Mouse (Mus musculus) Patski (cell line): ENCODE data around the gene Sh3d21. TPM values are rescaled to one million over a fixed set of nuclear protein-coding genes. Genes with fewer than 3 reads are reported as not detected.

ENCODE experiments used
- ATAC-seq: fragments of 100-300 bp; one replicate; pipeline ENCODE4 v1.8.0; 2021
- CTCF ChIA-PET: fragments of 350-600 bp; sonication (Branson Sonifier 250); formaldehyde crosslinking; loops from one replicate; lab custom pipeline; 2022; ENCODE audit warnings: inconsistent platforms; lab: Charles Lee
- POLR2A ChIA-PET: fragments of 350-600 bp; sonication (Branson Sonifier 250); formaldehyde crosslinking; loops from one replicate; lab custom pipeline; 2022; ENCODE audit warnings: antibody characterized with exemption, inconsistent platforms; lab: Charles Lee
- DNase-seq: peaks from one replicate; pipeline ENCODE4 v3.0.0-alpha.2; 2011; ENCODE audit warnings: low read depth, low spot score
- H3K27me3 ChIP-seq: fragments of 371-371 bp; one replicate; pipeline ENCODE4 v1.5.1; 2021
- CTCF ChIP-seq: fragments of 100-300 bp; IDR thresholded peaks from one replicate; pipeline ENCODE4 v1.5.1; 2021
- in situ Hi-C: fragments of 300-500 bp; cut with MboI; formaldehyde crosslinking; loops from 3 replicates; pipeline ENCODE4 v1.11.1; 2018; ENCODE audit warnings: low pct_unique_long_range_greater_than_20kb, mixed read lengths
- polyA plus RNA-seq: library from polyadenylated mRNA; unstranded; gene quantifications from one replicate; pipeline ENCODE4 v1.2.3, GENCODE M21; 2021

Gene Sh3d21
- 0.54 TPM for polyA plus RNA-seq

GRCm38 (mm10) chr4:126163067-126163659 lies at the start of gene Sh3d21:
TSS of gene Sh3d21 (minus strand) at chr4:126163491.
- no peaks in the 10 kb centered on the region for H3K27me3 ChIP-seq
- ATAC-seq: no peak
- TF ChIP-seq CTCF: no peak
- CTCF ChIA-PET: no interaction called here
- DNase-seq: no peak
- POLR2A ChIA-PET: interaction anchor here (1.0 kb wide), 1 partner anchor 11 kb away, joined by 4 read pairs; no protein-coding TSS in a partner anchor
- in situ Hi-C loops: no loop called here

- ChIA-PET CTCF (no interaction called here), POLR2A (no interaction called here)
- in situ Hi-C loops: no loop called here
- DNase-seq (no peak), ATAC-seq (no peak)
- no peaks in the 10 kb centered on the region for H3K27me3 ChIP-seq
- no peak for TF ChIP-seq CTCF
These were observed 43.8 kb upstream of the Sh3d21 start for GRCm38 (mm10) chr4:126207081-126207480.

- no peak for ATAC-seq
- no peak for DNase-seq
- H3K27me3 ChIP-seq: no peaks in the 10 kb centered on the region
- ChIA-PET POLR2A (no interaction called here), CTCF (interaction anchor here (1.2 to 1.6 kb wide), 4 partner anchors 10 to 119 kb away, joined by 3 to 4 read pairs (median 3); no protein-coding TSS in a partner anchor)
- in situ Hi-C loops: no loop called here
- no peak for TF ChIP-seq CTCF
These were observed 42.1 kb upstream of the Sh3d21 start for GRCm38 (mm10) chr4:126205386-126205785.

GRCm38 (mm10) chr4:126204661-126205230 lies 41.5 kb upstream of the Sh3d21 start:
- ATAC-seq (no peak), DNase-seq (no peak)
- in situ Hi-C loops: no loop called here
- no peak for TF ChIP-seq CTCF
- H3K27me3 ChIP-seq: no peaks in the 10 kb centered on the region
- ChIA-PET POLR2A (interaction anchor here (1.3 kb wide), 1 partner anchor 13 kb away, joined by 3 read pairs; no protein-coding TSS in a partner anchor), CTCF (interaction anchor here (1.2 to 1.6 kb wide), 4 partner anchors 10 to 119 kb away, joined by 3 to 4 read pairs (median 3); no protein-coding TSS in a partner anchor)

GRCm38 (mm10) chr4:126204016-126204415 lies 40.7 kb upstream of the Sh3d21 start:
- in situ Hi-C loops: no loop called here
- DNase-seq (no peak), ATAC-seq (no peak)
- TF ChIP-seq CTCF: no peak
- H3K27me3 ChIP-seq: no peaks in the 10 kb centered on the region
- POLR2A ChIA-PET: interaction anchor here (1.0 to 1.3 kb wide), 2 partner anchors 13 to 73 kb away, joined by 3 read pairs; no protein-coding TSS in a partner anchor
- CTCF ChIA-PET: interaction anchor here (1.1 to 1.4 kb wide), 2 partner anchors 57 to 74 kb away, joined by 3 to 4 read pairs; no protein-coding TSS in a partner anchor

GRCm38 (mm10) chr4:126203336-126203895 lies 40.1 kb upstream of the Sh3d21 start:
- in situ Hi-C loops: no loop called here
- no peak for DNase-seq
- ATAC-seq: no peak

GRCm38 (mm10) chr4:126202303-126203181 lies 39.3 kb upstream of the Sh3d21 start, which contains the start of gene Thrap3:
TSS of gene Thrap3 (minus strand) at chr4:126202760.
- peak; percentile 85 for ATAC-seq
- no peak for TF ChIP-seq CTCF
- ChIA-PET CTCF (no interaction called here), POLR2A (interaction anchor here (0.6 to 1.5 kb wide), 3 partner anchors 15 to 262 kb away, joined by 3 read pairs; partner anchors contain the start of gene Trappc3)
- in situ Hi-C loops: no loop called here
- peak; percentile 85 for DNase-seq
- no peaks in the 10 kb centered on the region for H3K27me3 ChIP-seq

More at GRCm38 (mm10) chr4:126203336-126203895, 40.1 kb upstream of the Sh3d21 start:
- POLR2A ChIA-PET: interaction anchor here (1.0 kb wide), 1 partner anchor 73 kb away, joined by 3 read pairs; no protein-coding TSS in a partner anchor
- no peaks in the 10 kb centered on the region for H3K27me3 ChIP-seq
- TF ChIP-seq CTCF: no peak
- CTCF ChIA-PET: interaction anchor here (1.1 kb wide), 1 partner anchor 58 kb away, joined by 3 read pairs; no protein-coding TSS in a partner anchor

GRCm38 (mm10) chr4:126201514-126202302 lies 38.4 kb upstream of the Sh3d21 start:
- no peak for TF ChIP-seq CTCF
- no peak for DNase-seq
- no peaks in the 10 kb centered on the region for H3K27me3 ChIP-seq
- ChIA-PET POLR2A (interaction anchor here (0.6 to 1.5 kb wide), 6 partner anchors 15 to 1430 kb away, joined by 3 to 5 read pairs (median 3); partner anchors contain the start of gene Trappc3), CTCF (interaction anchor here (2.9 kb wide), 1 partner anchor 20 kb away, joined by 10 read pairs; no protein-coding TSS in a partner anchor)
- ATAC-seq: no peak
- in situ Hi-C loops: no loop called here

- TF ChIP-seq CTCF: no peak
- ATAC-seq (no peak), DNase-seq (no peak)
- CTCF ChIA-PET: interaction anchor here (2.9 kb wide), 1 partner anchor 19 kb away, joined by 10 read pairs; no protein-coding TSS in a partner anchor
- no peaks in the 10 kb centered on the region for H3K27me3 ChIP-seq
- in situ Hi-C loops: no loop called here
- POLR2A ChIA-PET: interaction anchor here (1.5 kb wide), 1 partner anchor 16 kb away, joined by 3 read pairs; no protein-coding TSS in a partner anchor
These were observed 37.4 kb upstream of the Sh3d21 start for GRCm38 (mm10) chr4:126200656-126201055.
